Mouse (Mus musculus) intestine, embryonic 16.5 days (tissue): ENCODE data around the gene Ddx23. TPM values are rescaled to one million over a fixed set of nuclear protein-coding genes. Genes with fewer than 3 reads are reported as not detected.
A peak's percentile ranks its signal among the peaks of the same experiment; 100 is the strongest.

Experiments used
- ATAC-seq: fragments of 200-750 bp; cut with Nextera tagmentation; 2 replicates; pipeline ENCODE4 v1.8.0; 2017; ENCODE audit warnings: moderate TSS enrichment, moderate library complexity
- H3K27ac ChIP-seq: fragments of 300-500 bp; sonication (generic); 2 replicates; pipeline ENCODE4 v1.5.1; 2014; ENCODE audit warnings: mild to moderate bottlenecking, low read length
- H3K27me3 ChIP-seq: fragments of 300-500 bp; sonication (generic); replicated peaks from 2 replicates; pipeline ENCODE4 v1.6.1; 2014; ENCODE audit warnings: low read length, control low read depth, mixed read lengths; ENCODE audit not compliant: control insufficient read depth, insufficient read depth
- H3K36me3 ChIP-seq: fragments of 300-500 bp; sonication (generic); 2 replicates; pipeline ENCODE4 v1.6.1; 2014; ENCODE audit warnings: low read length, control low read depth; ENCODE audit not compliant: control insufficient read depth, insufficient read depth
- H3K4me1 ChIP-seq: fragments of 300-500 bp; sonication (generic); 2 replicates; pipeline ENCODE4 v1.6.1; 2014; ENCODE audit warnings: low read length, control low read depth, mixed read lengths; ENCODE audit not compliant: control insufficient read depth, insufficient read depth
- H3K4me2 ChIP-seq: fragments of 300-500 bp; sonication (generic); 2 replicates; pipeline ENCODE4 v1.6.1; 2014; ENCODE audit warnings: low read depth, low read length, control low read depth
- H3K4me3 ChIP-seq: fragments of 300-500 bp; sonication (generic); 2 replicates; pipeline ENCODE4 v1.5.1; 2014; ENCODE audit warnings: mild to moderate bottlenecking, low read length
- H3K9ac ChIP-seq: fragments of 300-500 bp; sonication (generic); 2 replicates; pipeline ENCODE4 v1.6.1; 2014; ENCODE audit warnings: low read depth, low read length
- H3K9me3 ChIP-seq: fragments of 300-500 bp; sonication (generic); 2 replicates; pipeline ENCODE4 v1.6.1; 2016; ENCODE audit warnings: low read length, control low read depth; ENCODE audit not compliant: control insufficient read depth
- WGBS: fragments of 180-500 bp; shearing (Covaris S2); extraction: QIAGEN DNeasy Blood & Tissue Kit; methylation state at CpG from one replicate; pipeline ENCODE4 v1.1.7; 2014; 5-methylcytosine and 5-hydroxymethylcytosine counted together
- polyA plus RNA-seq: library from polyadenylated mRNA; unstranded; fragments of >200 nt; fragmentation: Nextera tagmentation; extraction: Ambion mirVana; gene quantifications from 2 replicates; pipeline ENCODE4 v1.2.1, GENCODE M21; 2015

The Ddx23 gene
- polyA plus RNA-seq, 1 experiment from 2014 or later: 17.6 TPM

GRCm38 (mm10) chr15:98691486-98692147 is 28.9 kb upstream of the Ddx23 start:
- no peaks in the 10 kb centered on the region for H3K9me3 ChIP-seq
- H3K36me3 ChIP-seq: no peaks in the 10 kb centered on the region
- H3K4me1 ChIP-seq: no peaks in the 10 kb centered on the region
- H3K4me3 ChIP-seq: no peak overlapping the region
- H3K9ac ChIP-seq: no peak overlapping the region
- 49% methylated on average over 7 of the region's 7 CpGs for WGBS
- no peak for ATAC-seq
- no peaks in the 10 kb centered on the region; the same call in 1 of the 2 replicates for H3K27me3 ChIP-seq
- H3K4me2 ChIP-seq: no peak overlapping the region
- no peak overlapping the region for H3K27ac ChIP-seq

- ATAC-seq: no peak
- no peaks in the 10 kb centered on the region for H3K36me3 ChIP-seq
- H3K27ac ChIP-seq: no peak overlapping the region
- H3K4me2 ChIP-seq: no peak overlapping the region
- H3K4me3 ChIP-seq: no peak overlapping the region
- no peak overlapping the region for H3K9ac ChIP-seq
- no peaks in the 10 kb centered on the region for H3K4me1 ChIP-seq
- no peaks in the 10 kb centered on the region for H3K27me3 ChIP-seq
- 76% methylated on average over 2 of the region's 2 CpGs for WGBS
- H3K9me3 ChIP-seq: no peaks in the 10 kb centered on the region
These were observed 27.0 kb upstream of the Ddx23 start for GRCm38 (mm10) chr15:98689682-98690081.

- no peaks in the 10 kb centered on the region for H3K36me3 ChIP-seq
- WGBS: 71% methylated on average over 3 of the region's 3 CpGs
- H3K4me3 ChIP-seq: no peak overlapping the region
- no peak overlapping the region for H3K27ac ChIP-seq
- H3K27me3 ChIP-seq: no peaks in the 10 kb centered on the region
- H3K9me3 ChIP-seq: no peaks in the 10 kb centered on the region
- ATAC-seq: no peak
- H3K4me1 ChIP-seq: no peaks in the 10 kb centered on the region
- H3K4me2 ChIP-seq: no peak overlapping the region
- H3K9ac ChIP-seq: no peak overlapping the region
These were observed 23.2 kb upstream of the Ddx23 start for GRCm38 (mm10) chr15:98685926-98686325.

- 76% methylated on average over 1 of the region's 1 CpGs for WGBS
- H3K4me1 ChIP-seq: no peaks in the 10 kb centered on the region
- no peak overlapping the region for H3K9ac ChIP-seq
- no peaks in the 10 kb centered on the region for H3K9me3 ChIP-seq
- H3K4me3 ChIP-seq: no peak overlapping the region
- no peaks in the 10 kb centered on the region for H3K36me3 ChIP-seq
- no peak overlapping the region for H3K27ac ChIP-seq
- ATAC-seq: no peak
- H3K27me3 ChIP-seq: no peaks in the 10 kb centered on the region
- no peak overlapping the region for H3K4me2 ChIP-seq
These were observed 21.1 kb upstream of the Ddx23 start for GRCm38 (mm10) chr15:98683746-98684145.

- ATAC-seq: peak; percentile 55; the same call in 1 of the 2 replicates
- no peak overlapping the region for H3K4me2 ChIP-seq
- H3K27me3 ChIP-seq: 0 out of 2 replicates have a peak, but pooled peaks cover under 1% of the 10 kb centered on the region
- H3K36me3 ChIP-seq: no peaks in the 10 kb centered on the region
- H3K4me3 ChIP-seq: no peak overlapping the region
- no peak overlapping the region for H3K9ac ChIP-seq
- H3K9me3 ChIP-seq: no peaks in the 10 kb centered on the region
- WGBS: 52% methylated on average over 10 of the region's 10 CpGs
- no peak overlapping the region for H3K27ac ChIP-seq
- H3K4me1 ChIP-seq: no peaks in the 10 kb centered on the region
These were observed 20.5 kb upstream of the Ddx23 start for GRCm38 (mm10) chr15:98683177-98683576.

GRCm38 (mm10) chr15:98681633-98682032 is 18.9 kb upstream of the Ddx23 start:
- no peaks in the 10 kb centered on the region for H3K9me3 ChIP-seq
- no peaks in the 10 kb centered on the region for H3K36me3 ChIP-seq
- no peak overlapping the region for H3K27ac ChIP-seq
- peaks cover 10% of the 10 kb centered on the region for H3K27me3 ChIP-seq
- ATAC-seq: no peak
- H3K4me2 ChIP-seq: no peak overlapping the region
- no peak overlapping the region for H3K9ac ChIP-seq
- H3K4me1 ChIP-seq: peaks cover 5% of the 10 kb centered on the region; the same call in 1 of the 2 replicates
- WGBS: 77% methylated on average over 7 of the region's 7 CpGs
- H3K4me3 ChIP-seq: no peak overlapping the region

- 80% methylated on average over 8 of the region's 8 CpGs for WGBS
- Histone ChIP-seq H3K9ac (no peak overlapping the region), H3K27ac (no peak overlapping the region), H3K4me3 (no peak overlapping the region), H3K27me3 (peaks cover 19% of the 10 kb centered on the region), H3K4me1 (peaks cover 13% of the 10 kb centered on the region), H3K4me2 (no peak overlapping the region), H3K36me3 (no peaks in the 10 kb centered on the region), H3K9me3 (no peaks in the 10 kb centered on the region)
- no peak for ATAC-seq
These were observed 18.0 kb upstream of the Ddx23 start for GRCm38 (mm10) chr15:98680660-98681059.

GRCm38 (mm10) chr15:98677977-98678376 is 15.3 kb upstream of the Ddx23 start:
- no peak overlapping the region for H3K27ac ChIP-seq
- H3K4me3 ChIP-seq: no peak overlapping the region
- H3K4me2 ChIP-seq: no peak overlapping the region
- no peak overlapping the region for H3K9ac ChIP-seq
- peaks cover 13% of the 10 kb centered on the region for H3K4me1 ChIP-seq
- no peaks in the 10 kb centered on the region for H3K36me3 ChIP-seq
- no peaks in the 10 kb centered on the region for H3K9me3 ChIP-seq
- 67% methylated on average over 7 of the region's 7 CpGs for WGBS
- peaks cover 28% of the 10 kb centered on the region for H3K27me3 ChIP-seq
- ATAC-seq: no peak

- H3K9ac ChIP-seq: peak within 1 kb of the TSS; percentile 46
- H3K27me3 ChIP-seq: peaks cover 28% of the 10 kb centered on the region
- no peaks in the 10 kb centered on the region for H3K9me3 ChIP-seq
- no peak within 1 kb of the TSS for H3K27ac ChIP-seq
- WGBS: 0% methylated on average over 37 of the region's 37 CpGs
- peaks cover 13% of the 10 kb centered on the region for H3K4me1 ChIP-seq
- peak within 1 kb of the TSS; percentile 90 for H3K4me2 ChIP-seq
- H3K4me3 ChIP-seq: peak within 1 kb of the TSS; percentile 47
- H3K36me3 ChIP-seq: no peaks in the 10 kb centered on the region
- ATAC-seq: peak; percentile 99
These were observed 14.4 kb upstream of the Ddx23 start, which contains the start of gene Rnd1 for GRCm38 (mm10) chr15:98676940-98677728. TSS of gene Rnd1 (minus strand) at chr15:98677461.
